Mouse (Mus musculus) cerebellum, adult 9-10 months (tissue): ENCODE measurements around the gene Pcnt.

Source experiments
- DNase-seq: peaks from one replicate; pipeline ENCODE4 v3.0.0; 2022

Pcnt gene

GRCm38 (mm10) chr10:76442178-76443088 is at the start of gene Pcnt:
Gene Pcnt (minus strand): TSS chr10:76442786.
- peak; percentile 98 for DNase-seq

GRCm38 (mm10) chr10:76489205-76489604 is 46.6 kb upstream of the Pcnt start:
- no peak for DNase-seq

GRCm38 (mm10) chr10:76488265-76488664 is 45.7 kb upstream of the Pcnt start:
- no peak for DNase-seq

GRCm38 (mm10) chr10:76486302-76486701 is 43.7 kb upstream of the Pcnt start:
- no peak for DNase-seq

- DNase-seq = no peak
Observed at GRCm38 (mm10) chr10:76481480-76481879, 38.9 kb upstream of the Pcnt start.

GRCm38 (mm10) chr10:76480851-76481250 is 38.3 kb upstream of the Pcnt start:
- DNase-seq = no peak

- no peak for DNase-seq
Observed at GRCm38 (mm10) chr10:76473759-76474158, 31.2 kb upstream of the Pcnt start.

GRCm38 (mm10) chr10:76468203-76469162 is 25.9 kb upstream of the Pcnt start, which contains the start of the genes Mcm3ap and Ybey:
Gene Mcm3ap (plus strand): TSS chr10:76468927.
Gene Ybey (minus strand): TSS chr10:76469114.
- DNase-seq = peak; percentile 86

GRCm38 (mm10) chr10:76462721-76463120 is 20.1 kb upstream of the Pcnt start:
- no peak for DNase-seq

- no peak for DNase-seq
Observed at GRCm38 (mm10) chr10:76462312-76462711, 19.7 kb upstream of the Pcnt start.

GRCm38 (mm10) chr10:76461255-76461654 is 18.7 kb upstream of the Pcnt start:
- DNase-seq = no peak

GRCm38 (mm10) chr10:76455289-76455688 is 12.7 kb upstream of the Pcnt start:
- DNase-seq = no peak

GRCm38 (mm10) chr10:76448851-76449250 is 6.3 kb upstream of the Pcnt start, which contains the start of gene 2610028H24Rik:
Gene 2610028H24Rik (plus strand): TSS chr10:76449081.
- DNase-seq = no peak

- no peak for DNase-seq
Observed at GRCm38 (mm10) chr10:76447406-76448229, 5.0 kb upstream of the Pcnt start.

GRCm38 (mm10) chr10:76445996-76446681 is 3.6 kb upstream of the Pcnt start:
- DNase-seq = no peak

GRCm38 (mm10) chr10:76440281-76440680 is 2.3 kb downstream of the Pcnt start, which contains the start of gene AC141477.1:
Gene AC141477.1 (minus strand): TSS chr10:76440444.
- DNase-seq = no peak

- DNase-seq = no peak
Observed at GRCm38 (mm10) chr10:76439107-76439890, 3.3 kb downstream of the Pcnt start.

- DNase-seq = no peak
Observed at GRCm38 (mm10) chr10:76433925-76434324, 8.7 kb downstream of the Pcnt start.

- DNase-seq = no peak
Observed at GRCm38 (mm10) chr10:76425674-76426073, 16.9 kb downstream of the Pcnt start.

GRCm38 (mm10) chr10:76416811-76417210 is 25.8 kb downstream of the Pcnt start:
- peak; percentile 83 for DNase-seq

- DNase-seq = no peak
Observed at GRCm38 (mm10) chr10:76408520-76408919, 34.1 kb downstream of the Pcnt start.
